Mouse (Mus musculus) macrophage (primary cell): ENCODE results near the gene Actg1. TPM values are rescaled to one million over a fixed set of nuclear protein-coding genes. Genes with fewer than 3 reads are reported as not detected.
"Not testable (repeated sequence)": the region's sequence is repeated elsewhere in the genome, so short reads cannot be mapped to it uniquely, and the experiment has no call there.

Experiments used
- H3K27ac ChIP-seq: fragments of 350-480 bp; formaldehyde crosslinking; 2 replicates; pipeline ENCODE4 v1.9.0; 2021
- H3K36me3 ChIP-seq: fragments of 350-480 bp; formaldehyde crosslinking; 2 replicates; pipeline ENCODE4 v1.9.0; 2021; ENCODE audit errors: inconsistent target
- H3K4me3 ChIP-seq: fragments of 350-480 bp; formaldehyde crosslinking; 2 replicates; pipeline ENCODE4 v1.9.0; 2021; ENCODE audit errors: inconsistent target
- H3K79me2 ChIP-seq: fragments of 350-480 bp; formaldehyde crosslinking; 2 replicates; pipeline ENCODE4 v1.9.0; 2021; ENCODE audit errors: inconsistent target
- WGBS: methylation state at CpG from one replicate; pipeline ENCODE4 v1.1.7; 2026; ENCODE audit warnings: inconsistent platforms; ENCODE audit not compliant: missing documents; 5-methylcytosine and 5-hydroxymethylcytosine counted together
- polyA plus RNA-seq: library from polyadenylated mRNA; stranded (reverse); fragments of 250-400 nt; gene quantifications from 3 replicates; pipeline ENCODE4 v1.2.4, GENCODE M21; 2018; ENCODE audit warnings: inconsistent platforms

The Actg1 gene
- polyA plus RNA-seq, 1 experiment from 2014 or later = 1,569 TPM

GRCm38 (mm10) chr11:120354304-120355276, 6.2 kb upstream of the Actg1 start:
- H3K79me2 ChIP-seq = peaks cover 13% of the 10 kb centered on the region; the same call in 1 of the 2 replicates
- H3K27ac ChIP-seq = peak overlapping the region; percentile 92
- WGBS = 83% methylated on average over 17 of the region's 17 CpGs
- no peaks in the 10 kb centered on the region for H3K36me3 ChIP-seq
- H3K4me3 ChIP-seq = no peak overlapping the region

GRCm38 (mm10) chr11:120353500-120354303, 5.4 kb upstream of the Actg1 start:
- Histone ChIP-seq H3K36me3 (no peaks in the 10 kb centered on the region), H3K4me3 (no peak overlapping the region), H3K27ac (peak overlapping the region; percentile 92), H3K79me2 (peaks cover 22% of the 10 kb centered on the region; the same call in 1 of the 2 replicates)
- 1% methylated on average over 26 of the region's 26 CpGs for WGBS

- WGBS = 39% methylated on average over 13 of the region's 13 CpGs
- Histone ChIP-seq H3K36me3 (no peaks in the 10 kb centered on the region), H3K4me3 (no peak overlapping the region; the same call in 1 of the 2 replicates)
Observed at GRCm38 (mm10) chr11:120352571-120353290, 4.4 kb upstream of the Actg1 start.

GRCm38 (mm10) chr11:120352093-120352350, 3.7 kb upstream of the Actg1 start:
- Histone ChIP-seq H3K79me2 (peaks cover 32% of the 10 kb centered on the region), H3K27ac (peak overlapping the region; percentile 92)
- WGBS = 82% methylated on average over 5 of the region's 5 CpGs
- H3K36me3 ChIP-seq, H3K4me3 ChIP-seq: not testable (repeated sequence)

More at GRCm38 (mm10) chr11:120352571-120353290, 4.4 kb upstream of the Actg1 start:
- Histone ChIP-seq H3K79me2 (peaks cover 25% of the 10 kb centered on the region), H3K27ac (peak overlapping the region; percentile 92)

- Histone ChIP-seq H3K36me3 (no peaks in the 10 kb centered on the region), H3K79me2 (peaks cover 36% of the 10 kb centered on the region), H3K4me3 (peak overlapping the region; percentile 26; the same call in 1 of the 2 replicates), H3K27ac (peak overlapping the region; percentile 92)
- WGBS = 89% methylated on average over 10 of the region's 10 CpGs
Observed at GRCm38 (mm10) chr11:120351250-120352092, 3.1 kb upstream of the Actg1 start.

GRCm38 (mm10) chr11:120350711-120351110, 2.4 kb upstream of the Actg1 start:
- Histone ChIP-seq H3K36me3 (no peaks in the 10 kb centered on the region), H3K27ac (peak overlapping the region; percentile 92), H3K79me2 (peaks cover 39% of the 10 kb centered on the region), H3K4me3 (peak overlapping the region; percentile 26)
- WGBS = 35% methylated on average over 11 of the region's 11 CpGs

- under 1% methylated on average over 46 of the region's 68 CpGs for WGBS
- Histone ChIP-seq H3K4me3 (peak overlapping the region; percentile 85), H3K79me2 (peaks cover 39% of the 10 kb centered on the region), H3K36me3 (no peaks in the 10 kb centered on the region), H3K27ac (peak overlapping the region; percentile 98)
Observed at GRCm38 (mm10) chr11:120349986-120350702, 1.8 kb upstream of the Actg1 start.

- peak overlapping the region; percentile 98 for H3K27ac ChIP-seq
- peaks cover 39% of the 10 kb centered on the region for H3K79me2 ChIP-seq
- no peaks in the 10 kb centered on the region for H3K36me3 ChIP-seq
- H3K4me3 ChIP-seq = peak overlapping the region; percentile 85
- 6% methylated on average over 16 of the region's 16 CpGs for WGBS
Observed at GRCm38 (mm10) chr11:120349371-120349985, 1.1 kb upstream of the Actg1 start.

- peak overlapping the region; percentile 85 for H3K4me3 ChIP-seq
- WGBS = 3% methylated on average over 48 of the region's 53 CpGs
Observed at GRCm38 (mm10) chr11:120348684-120349370, 485 bp upstream of the Actg1 start.

GRCm38 (mm10) chr11:120347301-120347700, 1.0 kb downstream of the Actg1 start:
- H3K36me3 ChIP-seq = no peaks in the 10 kb centered on the region
- peak overlapping the region; percentile 75 for H3K4me3 ChIP-seq
- H3K27ac ChIP-seq = peak overlapping the region; percentile 64
- WGBS = 2% methylated on average over 8 of the region's 10 CpGs
- H3K79me2 ChIP-seq = peaks cover 39% of the 10 kb centered on the region

More at GRCm38 (mm10) chr11:120348684-120349370, 485 bp upstream of the Actg1 start:
- H3K79me2 ChIP-seq = peaks cover 39% of the 10 kb centered on the region
- H3K36me3 ChIP-seq = no peaks in the 10 kb centered on the region
- peak overlapping the region; percentile 98 for H3K27ac ChIP-seq

- WGBS = 21% methylated on average over 2 of the region's 13 CpGs
- Histone ChIP-seq H3K79me2 (peaks cover 32% of the 10 kb centered on the region), H3K4me3 (peak overlapping the region; percentile 75), H3K27ac (peak overlapping the region; percentile 28; the same call in 1 of the 2 replicates)
- H3K36me3 ChIP-seq = not testable (repeated sequence)
Observed at GRCm38 (mm10) chr11:120346383-120347034, 1.8 kb downstream of the Actg1 start.
